In the genomic region with DNA sequence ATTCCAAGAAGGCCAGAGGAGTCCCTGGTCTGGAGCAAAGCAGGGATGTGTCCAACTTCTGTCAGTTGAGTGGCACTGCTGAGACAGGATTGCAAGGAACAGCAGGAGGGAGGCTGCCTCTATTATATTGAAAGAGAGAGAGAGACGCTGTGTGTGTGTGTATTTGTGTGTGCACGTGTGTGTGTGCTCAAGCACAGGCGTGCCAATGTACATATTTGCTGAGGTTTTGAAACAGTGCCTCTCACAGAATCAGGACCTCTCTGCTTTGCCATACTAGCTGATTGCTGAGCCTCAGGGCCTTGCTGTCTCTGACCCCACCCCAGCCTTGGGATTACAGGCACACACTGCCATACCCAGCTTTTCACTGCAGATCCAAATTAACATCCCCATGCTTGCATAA, we compare ENCODE assay signal across 25 mouse cellular contexts. TPM values are rescaled to one million over a fixed set of nuclear protein-coding genes. Genes with fewer than 3 reads are reported as not detected.
DNase-seq lines count a peak whose midpoint lies in the region; ATAC-seq and TF ChIP-seq lines count a peak whose summit lies in the region.
"Had no signal": no experiment of that assay in that cellular context is flagged by ENCODE, and none has a peak within 500 bp of the region (broad histone marks: within the 10 kb centered on the region; RNA-seq: fewer than 3 reads in every experiment).

No protein-coding gene starts in this region.

- DNase-seq in liver, adult 2 months (ENCODE audit: extremely low read depth, low read depth, low spot score) = peak; percentile 85
- DNase-seq in liver = no peak
- peak; percentile 46 for DNase-seq in lung, postnatal 0 days (ENCODE audit: low spot score)
- no peak for DNase-seq in gastrocnemius, postnatal 10 days
- DNase-seq: adrenal gland, postnatal 10 days; cerebellum, adult 2 months; cerebellum, postnatal 25 days; embryo, embryonic 11 days; gastrocnemius, postnatal 25 days; heart, adult 18-20 months; kidney, adult 11 months; layer of hippocampus, postnatal 36 days; midbrain, embryonic 14.5 days; thymus, adult 18-20 months; thymus, postnatal 4 days had no signal

- no peak for TF ChIP-seq POLR2A in liver, adult 2 months (IDR thresholded peaks at IDR 0.05; ENCODE audit: extremely low read depth, insufficient read depth, low read length)

- no peaks in the 10 kb centered on the region for H3K9me3 ChIP-seq in liver, embryonic 16.5 days (replicated peaks; ENCODE audit: control insufficient read depth, low read length)
- H3K9me3 ChIP-seq in lung, postnatal 0 days (ENCODE audit: low read length) = no peaks in the 10 kb centered on the region
- H3K9me3 ChIP-seq in stomach, embryonic 16.5 days (replicated peaks; ENCODE audit: control insufficient read depth, low read length) = no peaks in the 10 kb centered on the region
- H3K9me3 ChIP-seq: forebrain, embryonic 15.5 days; hindbrain, embryonic 13.5 days; kidney, embryonic 15.5 days had no signal

- WGBS in liver, adult 2 months = 48% methylated on average over 3 of the region's 3 CpGs
- WGBS in liver, embryonic 16.5 days (ENCODE audit: insufficient replicate concordance) = 55% methylated on average over 3 of the region's 3 CpGs
- WGBS in lung, postnatal 0 days = 57% methylated on average over 3 of the region's 3 CpGs
- 75% methylated on average over 3 of the region's 3 CpGs for WGBS in stomach, embryonic 16.5 days

- no peak overlapping the region for H3K9ac ChIP-seq in liver, adult 2 months (ENCODE audit: low read depth, low read length)
- no peak overlapping the region for H3K9ac ChIP-seq in liver, embryonic 16.5 days (ENCODE audit: low read depth, low read length)
- no peak overlapping the region for H3K9ac ChIP-seq in lung, postnatal 0 days (replicated peaks; ENCODE audit: low read depth)
- no peak overlapping the region for H3K9ac ChIP-seq in stomach, embryonic 16.5 days (ENCODE audit: low read length)
- H3K9ac ChIP-seq: forebrain, embryonic 15.5 days; hindbrain, embryonic 13.5 days; kidney, embryonic 15.5 days had no signal

- no peak for TF ChIP-seq EP300 in lung, postnatal 0 days (IDR thresholded peaks at IDR 0.05)

- H3K4me3 ChIP-seq in liver, adult 2 months (ENCODE audit: insufficient read depth, low read depth, low read length) = no peak overlapping the region
- H3K4me3 ChIP-seq in liver, embryonic 16.5 days (ENCODE audit: low read depth, low read length) = no peak overlapping the region
- H3K4me3 ChIP-seq in lung, postnatal 0 days (ENCODE audit: low read depth, low read length) = no peak overlapping the region
- no peak overlapping the region for H3K4me3 ChIP-seq in stomach, embryonic 16.5 days (replicated peaks; ENCODE audit: low read length)
- H3K4me3 ChIP-seq: forebrain, embryonic 15.5 days; hindbrain, embryonic 13.5 days; kidney, embryonic 15.5 days had no signal

- no peak overlapping the region for H3K27ac ChIP-seq in liver, adult 2 months (replicated peaks; ENCODE audit: insufficient read depth, low read depth, low read length)
- no peak overlapping the region for H3K27ac ChIP-seq in liver, embryonic 16.5 days (ENCODE audit: low read length)
- no peak overlapping the region for H3K27ac ChIP-seq in lung, postnatal 0 days (ENCODE audit: low read length)
- H3K27ac ChIP-seq in stomach, embryonic 16.5 days (ENCODE audit: low read length) = no peak overlapping the region
- H3K27ac ChIP-seq: forebrain, embryonic 15.5 days; hindbrain, embryonic 13.5 days; kidney, embryonic 15.5 days had no signal

- no peak for TF ChIP-seq CTCF in liver, adult 2 months (IDR thresholded peaks at IDR 0.05; ENCODE audit: low read depth, low read length)
- no peak for TF ChIP-seq CTCF in lung, postnatal 0 days (IDR thresholded peaks at IDR 0.05)

- peaks cover 22% of the 10 kb centered on the region for H3K4me1 ChIP-seq in liver, adult 2 months (ENCODE audit: control insufficient read depth, insufficient read depth, low read length)
- no peaks in the 10 kb centered on the region for H3K4me1 ChIP-seq in liver, embryonic 16.5 days (ENCODE audit: control insufficient read depth, low read depth, low read length)
- no peaks in the 10 kb centered on the region for H3K4me1 ChIP-seq in lung, postnatal 0 days (ENCODE audit: insufficient read depth, low read depth, low read length)
- 0 out of 2 replicates have a peak, but pooled peaks cover 7% of the 10 kb centered on the region for H3K4me1 ChIP-seq in stomach, embryonic 16.5 days (ENCODE audit: control insufficient read depth, insufficient read depth, low read length)
- H3K4me1 ChIP-seq: forebrain, embryonic 15.5 days; hindbrain, embryonic 13.5 days; kidney, embryonic 15.5 days had no signal

- no peaks in the 10 kb centered on the region for H3K36me3 ChIP-seq in liver, adult 2 months (ENCODE audit: control insufficient read depth, insufficient read depth, low read length)
- no peaks in the 10 kb centered on the region for H3K36me3 ChIP-seq in liver, embryonic 16.5 days (ENCODE audit: control insufficient read depth, insufficient read depth)
- no peaks in the 10 kb centered on the region for H3K36me3 ChIP-seq in lung, postnatal 0 days (ENCODE audit: insufficient read depth, low read length)
- no peaks in the 10 kb centered on the region for H3K36me3 ChIP-seq in stomach, embryonic 16.5 days (ENCODE audit: control insufficient read depth, insufficient read depth, low read length)
- H3K36me3 ChIP-seq: forebrain, embryonic 15.5 days; hindbrain, embryonic 13.5 days; kidney, embryonic 15.5 days had no signal

- no peaks in the 10 kb centered on the region for H3K27me3 ChIP-seq in liver, adult 2 months (ENCODE audit: control insufficient read depth, insufficient read depth, low read length)
- no peaks in the 10 kb centered on the region for H3K27me3 ChIP-seq in liver, embryonic 16.5 days (ENCODE audit: control insufficient read depth, insufficient read depth, low read depth, low read length)
- H3K27me3 ChIP-seq in lung, postnatal 0 days (replicated peaks; ENCODE audit: insufficient read depth, low read length) = no peaks in the 10 kb centered on the region
- H3K27me3 ChIP-seq in stomach, embryonic 16.5 days (ENCODE audit: control insufficient read depth, insufficient read depth, low read length) = no peaks in the 10 kb centered on the region
- H3K27me3 ChIP-seq: forebrain, embryonic 15.5 days; hindbrain, embryonic 13.5 days; kidney, embryonic 15.5 days had no signal

- ATAC-seq in liver, embryonic 16.5 days (ENCODE audit: low read depth) = peak; percentile 75
- ATAC-seq in lung, postnatal 0 days = peak; percentile 50
- peak; percentile 86 for ATAC-seq in stomach, embryonic 16.5 days (ENCODE audit: insufficient read depth, low FRiP score)
- ATAC-seq in erythroblast, adult 5-6 weeks (replicated peaks; ENCODE audit: low FRiP score, poor library complexity, severe bottlenecking) = no peak
- ATAC-seq: forebrain, embryonic 15.5 days had no signal

- no peaks in the 10 kb centered on the region for H3K79me2 ChIP-seq in liver, adult 2 months (ENCODE audit: control insufficient read depth, insufficient read depth, low read length)

- H3K4me2 ChIP-seq in liver, embryonic 16.5 days (ENCODE audit: low read depth, low read length) = no peak overlapping the region
- no peak overlapping the region for H3K4me2 ChIP-seq in lung, postnatal 0 days (replicated peaks; ENCODE audit: low read depth, low read length)
- H3K4me2 ChIP-seq in stomach, embryonic 16.5 days (ENCODE audit: low read depth, low read length) = no peak overlapping the region
- H3K4me2 ChIP-seq: forebrain, embryonic 15.5 days; hindbrain, embryonic 13.5 days; kidney, embryonic 15.5 days had no signal

RNA-seq across cellular contexts. Expression of gene Gbp6, which starts 2.2 kb away (rescaled TPM):
- total RNA-seq in liver, adult 2 months (2014; rRNA removed) = 12.4 and 12.8 TPM in 2 replicates
- 5.1 and 5.2 TPM in 2 replicates for polyA plus RNA-seq in liver, adult 2 months (2012; rRNA removed)
- 2.9 and 3.0 TPM in 2 replicates for polyA plus RNA-seq in liver, embryonic 16.5 days (2015; fragmentation: Nextera tagmentation; extraction: Ambion mirVana)
- polyA plus RNA-seq in lung, postnatal 0 days (2015; fragmentation: Nextera tagmentation; extraction: Ambion mirVana) = 3.1 and 4.5 TPM in 2 replicates
- 2.1 and 2.6 TPM in 2 replicates for polyA plus RNA-seq in stomach, embryonic 16.5 days (2015; fragmentation: Nextera tagmentation; extraction: Ambion mirVana)
- 1 to 10 TPM; 1.1 to 1.6 TPM for total RNA-seq in gastrocnemius, postnatal 10 days (2021)
- 0.21 TPM in 1 of 2 replicates, not detected in the other for total RNA-seq in erythroblast, adult 5-6 weeks (2015; ENCODE audit: low replicate concordance)
- 1.3 TPM in 2 replicates for total RNA-seq in erythroblast, adult 5-6 weeks (2017; ENCODE audit: low replicate concordance)

RNA-seq across cellular contexts. Expression of gene Gm43302, which starts 2.3 kb away (rescaled TPM):
- 3.0 and 4.6 TPM in 2 replicates for total RNA-seq in liver, adult 2 months (2014; rRNA removed)
- 3.4 and 5.3 TPM in 2 replicates for polyA plus RNA-seq in liver, adult 2 months (2012; rRNA removed)
- 0.02 and 0.14 TPM in 2 replicates for polyA plus RNA-seq in liver, embryonic 16.5 days (2015; fragmentation: Nextera tagmentation; extraction: Ambion mirVana)
- 0.07 TPM in 2 replicates for polyA plus RNA-seq in lung, postnatal 0 days (2015; fragmentation: Nextera tagmentation; extraction: Ambion mirVana)
- polyA plus RNA-seq in stomach, embryonic 16.5 days (2015; fragmentation: Nextera tagmentation; extraction: Ambion mirVana) = 0.09 TPM in 1 of 2 replicates, not detected in the other
- total RNA-seq in gastrocnemius, postnatal 10 days (2021) = under 1 TPM in 1 of 2 experiments, not detected in 1; 0.05 TPM
- total RNA-seq in erythroblast, adult 5-6 weeks (2015; ENCODE audit: low replicate concordance) = not detected in 2 replicates
- total RNA-seq in erythroblast, adult 5-6 weeks (2017; ENCODE audit: low replicate concordance) = not detected in 2 replicates
- total RNA-seq: heart, adult 18-20 months; layer of hippocampus, adult 8-10 months; layer of hippocampus, postnatal 36 days; megakaryocyte, adult 5-6 weeks had no signal
- polyA plus RNA-seq: forebrain, embryonic 15.5 days had no signal

RNA-seq across cellular contexts. Expression of gene Gbp10, which starts 56.4 kb away (rescaled TPM):
- 15.1 and 30.6 TPM in 2 replicates for total RNA-seq in liver, adult 2 months (2014; rRNA removed)
- polyA plus RNA-seq in liver, adult 2 months (2012; rRNA removed) = 9.0 and 12.6 TPM in 2 replicates
- polyA plus RNA-seq in liver, embryonic 16.5 days (2015; fragmentation: Nextera tagmentation; extraction: Ambion mirVana) = 0.35 and 0.44 TPM in 2 replicates
- 0.55 TPM in 1 of 2 replicates, not detected in the other for polyA plus RNA-seq in lung, postnatal 0 days (2015; fragmentation: Nextera tagmentation; extraction: Ambion mirVana)
- 0.43 and 0.45 TPM in 2 replicates for polyA plus RNA-seq in stomach, embryonic 16.5 days (2015; fragmentation: Nextera tagmentation; extraction: Ambion mirVana)
- under 1 TPM; 0.21 to 0.25 TPM for total RNA-seq in gastrocnemius, postnatal 10 days (2021)
- not detected in 2 replicates for total RNA-seq in erythroblast, adult 5-6 weeks (2015; ENCODE audit: low replicate concordance)
- total RNA-seq in erythroblast, adult 5-6 weeks (2017; ENCODE audit: low replicate concordance) = not detected in 2 replicates
- total RNA-seq: layer of hippocampus, postnatal 36 days; left cerebral cortex, postnatal 25 days; megakaryocyte, adult 5-6 weeks had no signal
- polyA plus RNA-seq: heart, embryonic 14.5 days; kidney, embryonic 15.5 days had no signal

Comparison
In these comparisons a context has a peak if more than half of its experiments do, and no peak if none do; other contexts are left out.
1. DNase-seq: peak in liver, adult 2 months (single experiment) and lung, postnatal 0 days (single experiment); none in liver (single experiment) and gastrocnemius, postnatal 10 days (single experiment).